Mouse (Mus musculus): Measurements from ENCODE around the gene Olfr572.

DNA sequence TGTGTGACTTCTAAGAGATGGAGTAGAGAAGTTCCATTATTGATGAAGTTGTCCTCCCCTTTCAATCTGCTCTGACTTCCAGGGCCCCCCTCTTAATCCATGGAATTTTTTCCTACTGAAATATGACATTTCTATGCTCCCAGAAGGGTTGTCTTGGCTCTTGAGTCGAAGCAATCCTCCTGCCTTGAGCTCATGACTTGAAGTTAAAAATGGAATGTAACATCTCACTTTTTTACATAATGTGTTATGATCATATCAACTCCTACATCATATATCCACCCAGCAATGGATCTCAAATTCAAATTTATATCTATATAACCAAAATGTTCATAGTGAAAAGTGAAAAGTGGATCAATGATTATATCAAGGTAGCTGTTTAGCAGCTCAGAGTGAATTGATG, 50.2 kb downstream of the Olfr572 start:
- TF ChIP-seq NANOG (IDR thresholded peaks at IDR 0.05; ENCODE audit: borderline replicate concordance, low read length) (no peak), CTCF (conservative IDR thresholded peaks at IDR 0.05; ENCODE audit: low read length) (no peak)

Measured in E14TG2a.4 (cell line).